Mouse (Mus musculus): ENCODE measurements around the gene 4933406M09Rik. TPM values are rescaled to one million over a fixed set of nuclear protein-coding genes. Genes with fewer than 3 reads are reported as not detected.

Gene 4933406M09Rik
- total and polyA plus RNA-seq, 3 experiments = not detected

GRCm38 (mm10) chr1:134405509-134406413 is 20.0 kb downstream of the 4933406M09Rik start, which contains the start of gene Cyb5r1 (continued):
- TF ChIP-seq IRF4 (IDR thresholded peaks at IDR 0.05; ENCODE audit: low read depth, low read length) (no peak), TBP (conservative IDR thresholded peaks at IDR 0.05; ENCODE audit: low read depth, low read length) (no peak), JUND (conservative IDR thresholded peaks at IDR 0.05; ENCODE audit: low read depth, low read length) (no peak), PAX5 (IDR thresholded peaks at IDR 0.05; ENCODE audit: low read length) (no peak), ETS1 (conservative IDR thresholded peaks at IDR 0.05; ENCODE audit: low read depth, low read length) (no peak), ZKSCAN1 (IDR thresholded peaks at IDR 0.05; ENCODE audit: borderline replicate concordance, low read depth, low read length) (no peak), E2F4 (IDR thresholded peaks at IDR 0.05; ENCODE audit: insufficient replicate concordance, low read depth, low read length) (no peak), CHD1 (IDR thresholded peaks at IDR 0.05; ENCODE audit: low read depth, low read length) (no peak), NRF1 (IDR thresholded peaks at IDR 0.05; ENCODE audit: low read depth, low read length) (no peak), MEF2A (IDR thresholded peaks at IDR 0.05; ENCODE audit: borderline replicate concordance, low read depth, low read length) (peak; percentile 56; the same call in 1 of the 2 replicates)

GRCm38 (mm10) chr1:134406414-134406771 is 20.7 kb downstream of the 4933406M09Rik start:
- peak overlapping the region; percentile 48 for H3K4me2 ChIP-seq (ENCODE audit: insufficient read depth, low read depth, poor library complexity, severe bottlenecking)
- no peak for DNase-seq (ENCODE audit: extremely low read depth)
- peak overlapping the region; percentile 87 for H3K27ac ChIP-seq (ENCODE audit: insufficient read depth, low read depth)
- in situ Hi-C loops (cut with MboI; ENCODE audit: low pct_ligation_motif_present, low pct_unique_long_range_greater_than_20kb, low sequenced_read_pairs) = no loop called here
- peaks cover 38 to 40% of the 10 kb centered on the region in 2 experiments for H3K36me3 ChIP-seq (replicated peaks in 1 of 2; ENCODE audit: control insufficient read depth in 1 of 2, insufficient read depth in 1 of 2, low read length in 1 of 2)
- H3K9ac ChIP-seq (ENCODE audit: insufficient read depth, low read depth) = peak overlapping the region; percentile 92
- peaks cover 3 to 12% of the 10 kb centered on the region in 2 experiments for H3K4me1 ChIP-seq (ENCODE audit: control insufficient read depth in 1 of 2, insufficient read depth in 2 of 2)
- dilution Hi-C loops (cut with MboI; ENCODE audit: extremely low pct_ligation_motif_present, extremely low pct_unique_long_range_greater_than_20kb, low sequenced_read_pairs) = no loop called here
- TF ChIP-seq SMC3 (IDR thresholded peaks at IDR 0.05; ENCODE audit: low read depth, low read length) (no peak), ETS1 (conservative IDR thresholded peaks at IDR 0.05; ENCODE audit: low read depth, low read length) (no peak), CHD2 (IDR thresholded peaks at IDR 0.05; ENCODE audit: low read length) (no peak), RAD21 (IDR thresholded peaks at IDR 0.05; ENCODE audit: low read depth, low read length) (no peak), GABPA (IDR thresholded peaks at IDR 0.05; ENCODE audit: insufficient replicate concordance, low read depth, low read length) (no peak), E2F4 (IDR thresholded peaks at IDR 0.05; ENCODE audit: insufficient replicate concordance, low read depth, low read length) (no peak), TBP (conservative IDR thresholded peaks at IDR 0.05; ENCODE audit: low read depth, low read length) (no peak), UBTF (IDR thresholded peaks at IDR 0.05; ENCODE audit: low read depth, low read length) (no peak), MAX (IDR thresholded peaks at IDR 0.05; ENCODE audit: low read length) (no peak), MAFK (IDR thresholded peaks at IDR 0.05; ENCODE audit: insufficient replicate concordance, low read length) (no peak), POLR2A (IDR thresholded peaks at IDR 0.05; ENCODE audit: low read depth, low read length) (no peak), BHLHE40 (IDR thresholded peaks at IDR 0.05; ENCODE audit: low read depth, low read length) (no peak), KAT2A (IDR thresholded peaks at IDR 0.05; ENCODE audit: insufficient replicate concordance, low read length) (no peak)
- H3K79me2 ChIP-seq (replicated peaks; ENCODE audit: control insufficient read depth, extremely low read depth, insufficient read depth, poor library complexity, severe bottlenecking) = peaks cover 7% of the 10 kb centered on the region; the same call in 1 of the 2 replicates
- H3K4me3 ChIP-seq (replicated peaks in 1 of 3; ENCODE audit: low read depth in 2 of 3, low read length in 2 of 3, poor library complexity in 1 of 3) = peak overlapping the region; percentile 74 to 100 (median 98)
- no peaks in the 10 kb centered on the region for H3K9me3 ChIP-seq (replicated peaks; ENCODE audit: low read length)
- no peaks in the 10 kb centered on the region for H3K27me3 ChIP-seq (replicated peaks)
